Mouse (Mus musculus): ENCODE results near the gene Nr2c1. TPM values are rescaled to one million over a fixed set of nuclear protein-coding genes. Genes with fewer than 3 reads are reported as not detected.

The Nr2c1 gene
- total RNA-seq, 2 experiments from 2014 or later: 8.2 to 9.8 TPM

DNA sequence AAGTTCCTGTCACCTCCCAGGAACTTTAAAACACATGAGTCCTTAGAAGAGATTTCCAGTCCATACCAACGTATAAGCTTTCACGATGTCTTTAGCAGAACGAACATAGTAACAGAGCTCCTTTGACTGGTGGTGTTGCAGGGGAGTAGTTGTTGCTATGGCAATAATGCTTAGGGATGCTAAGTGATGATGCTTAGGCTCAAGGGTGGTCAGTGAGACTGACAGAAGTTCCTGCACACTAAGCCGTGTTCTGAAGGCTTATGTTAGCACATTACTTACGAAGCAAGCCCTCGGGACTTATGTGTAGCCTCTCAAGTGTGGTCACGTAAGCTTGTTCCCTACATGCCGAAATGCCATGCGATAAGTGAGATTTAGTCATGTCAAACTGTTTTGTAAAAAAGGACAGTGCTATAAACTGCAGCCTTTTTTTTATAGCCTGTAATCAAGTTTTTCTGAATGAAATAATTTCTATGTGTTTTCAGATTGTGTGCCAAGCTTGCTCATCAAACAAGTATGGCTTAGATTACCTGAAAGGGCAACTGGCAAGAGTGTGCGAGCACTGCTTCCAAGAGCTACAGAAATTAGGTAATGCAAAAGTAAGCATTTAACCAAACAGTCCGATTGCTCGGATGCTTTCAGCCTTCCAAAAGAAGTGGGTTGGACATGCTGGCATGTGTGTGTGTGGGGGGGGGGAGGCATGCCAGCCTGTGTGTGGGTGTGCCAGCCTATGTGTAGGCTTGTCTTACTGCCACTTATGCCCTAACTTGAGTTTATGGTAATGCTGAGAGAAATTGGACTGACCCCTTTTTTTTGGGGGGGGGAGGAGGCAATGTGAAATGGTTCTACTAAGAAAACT, 13.1 kb upstream of the Nr2c1 start:
- intact Hi-C loops (cut with DNase I): no loop called here
- no peak for DNase-seq

DNA sequence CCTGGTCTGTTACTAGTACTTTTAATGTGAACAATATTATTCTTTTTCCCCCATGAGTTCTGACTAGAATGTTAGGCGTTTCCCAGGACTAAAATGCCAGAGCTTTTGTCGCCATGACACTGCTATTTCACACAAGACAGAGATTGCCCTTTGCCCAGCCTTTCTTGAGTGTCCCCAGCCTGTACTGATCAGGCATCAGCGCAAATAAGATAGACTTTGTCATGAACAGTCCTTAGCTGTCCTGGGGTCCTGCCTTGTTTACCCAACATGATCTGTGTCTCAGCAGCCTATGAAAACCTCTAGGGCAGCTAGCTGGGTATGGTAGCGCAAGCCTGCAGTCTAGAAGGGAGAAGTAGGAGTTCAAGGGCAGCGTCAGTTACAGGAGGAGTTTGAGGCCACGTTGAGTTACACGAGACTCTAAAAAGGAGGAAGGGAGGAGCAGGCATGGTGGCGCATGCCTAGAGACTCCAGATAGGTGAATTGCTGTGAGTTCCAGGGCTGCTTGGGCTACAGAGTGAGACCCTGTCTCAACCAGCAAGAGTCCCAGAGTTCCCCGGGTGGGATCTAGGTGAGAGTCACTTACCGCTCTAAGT, 8.8 kb upstream of the Nr2c1 start:
- DNase-seq: no peak
- intact Hi-C loops (cut with DNase I): no loop called here

DNA sequence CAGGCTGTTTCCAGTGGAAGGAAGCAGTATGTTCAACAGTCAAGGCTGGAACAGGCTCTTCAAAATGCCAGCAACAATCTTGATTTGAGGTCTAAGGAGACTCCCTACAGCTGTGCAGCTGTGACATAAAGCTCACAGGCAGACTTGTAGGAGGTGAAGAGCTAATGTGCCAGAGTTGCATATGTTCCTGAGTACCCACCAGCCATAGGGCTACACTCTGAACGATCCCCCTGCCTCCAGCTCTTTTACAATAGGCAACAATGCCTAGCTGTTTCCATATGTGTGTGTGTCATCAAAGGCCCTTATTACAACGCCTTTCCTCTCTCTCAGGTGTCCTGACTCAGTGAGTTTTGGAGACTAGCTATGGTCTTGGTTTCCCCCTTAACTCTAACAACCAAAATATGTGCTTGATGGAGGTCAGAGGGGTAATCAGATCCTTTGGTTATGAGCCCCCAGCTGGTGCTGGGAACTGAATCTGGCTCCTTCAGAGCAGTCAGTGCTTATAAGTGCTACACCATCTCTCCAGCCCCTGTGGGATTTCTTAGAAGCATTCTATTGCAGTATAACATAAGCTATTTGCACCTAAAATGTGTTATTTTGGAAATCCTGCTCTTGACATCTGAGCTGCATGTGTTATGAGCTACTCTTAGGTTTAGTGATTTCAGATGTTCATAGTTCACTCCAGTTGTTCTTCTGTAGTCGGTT, 7.4 kb upstream of the Nr2c1 start:
- intact Hi-C loops (cut with DNase I): no loop called here
- no peak for DNase-seq

DNA sequence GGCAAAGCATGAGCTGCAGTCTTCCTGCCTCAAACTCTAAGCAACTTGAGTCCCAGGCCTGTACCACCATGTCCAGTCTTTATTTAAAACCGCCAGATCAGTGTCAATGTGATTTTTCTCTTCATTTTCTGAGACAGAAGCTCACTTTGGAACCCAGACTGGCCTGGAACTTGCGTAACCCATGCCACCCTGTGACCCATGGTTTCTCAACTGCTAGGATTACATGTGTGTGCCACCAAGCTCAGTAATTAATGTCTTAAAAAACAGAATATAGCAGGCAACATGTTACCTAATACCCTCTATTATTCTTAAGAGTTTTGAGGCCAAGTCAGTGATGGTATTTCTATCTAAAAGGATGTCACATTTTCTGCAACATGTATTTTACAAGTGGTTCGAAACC, 5.4 kb upstream of the Nr2c1 start:
- intact Hi-C loops (cut with DNase I): no loop called here
- DNase-seq: no peak

DNA sequence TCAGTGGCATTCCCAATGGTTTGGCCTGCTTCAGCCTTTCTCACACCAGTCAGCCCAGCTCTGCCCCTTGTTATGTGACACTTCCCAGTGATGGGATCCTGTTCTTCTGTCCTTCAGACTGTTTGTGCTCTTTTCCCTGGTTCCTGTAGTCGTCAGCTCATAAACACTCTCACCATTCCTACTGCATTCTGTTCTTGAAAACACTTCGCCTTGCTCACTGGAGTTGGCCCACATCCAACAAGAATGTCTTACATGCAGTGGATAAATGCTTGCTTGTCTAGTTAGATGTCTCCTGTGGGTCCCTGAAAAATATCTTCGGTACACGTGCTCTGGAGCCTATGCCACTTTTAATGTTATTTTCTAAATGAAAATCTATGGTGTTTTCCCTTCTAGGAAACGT, 3.2 kb upstream of the Nr2c1 start:
- DNase-seq: no peak
- intact Hi-C loops (cut with DNase I): no loop called here

DNA sequence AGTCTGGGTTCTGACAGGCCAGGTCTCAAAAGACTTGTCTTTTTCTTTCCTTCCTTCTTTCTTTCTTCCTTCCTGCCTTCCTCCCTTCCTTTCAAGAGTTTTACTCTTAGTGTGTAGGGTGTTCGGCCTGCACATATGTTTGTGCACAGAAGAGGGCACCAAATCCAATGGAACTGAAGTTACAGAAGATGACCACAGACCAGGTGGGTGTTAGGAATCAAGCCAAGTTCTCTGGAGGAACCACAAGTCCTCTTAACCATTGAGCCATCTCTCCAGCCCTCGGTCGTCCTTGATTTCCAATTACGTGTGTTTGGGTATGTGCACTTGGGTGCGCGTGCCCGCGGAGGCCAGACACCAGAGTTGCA, 450 bp upstream of the Nr2c1 start:
- intact Hi-C loops (cut with DNase I): no loop called here
- DNase-seq: no peak

DNA sequence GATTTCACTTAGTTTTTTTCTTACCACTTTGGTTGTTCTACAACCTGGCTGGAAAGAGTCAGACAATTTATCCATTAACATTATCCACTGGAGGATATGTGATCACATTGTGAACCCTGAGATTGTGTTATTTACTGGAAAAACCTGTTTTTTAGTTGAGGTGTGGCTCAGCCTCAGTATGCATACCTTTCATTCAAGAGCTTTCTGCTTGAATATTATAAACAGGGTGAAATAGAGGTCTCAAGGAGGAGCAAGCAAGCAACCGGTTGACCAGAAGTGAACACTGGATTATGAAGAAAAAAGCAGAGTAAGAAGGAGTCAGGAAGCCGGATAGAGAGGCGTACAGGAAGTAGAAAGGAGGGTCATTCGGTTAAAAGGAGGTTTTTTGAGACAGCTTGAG, 3.7 kb downstream of the Nr2c1 start:
- intact Hi-C loops (cut with DNase I): no loop called here
- DNase-seq: no peak

DNA sequence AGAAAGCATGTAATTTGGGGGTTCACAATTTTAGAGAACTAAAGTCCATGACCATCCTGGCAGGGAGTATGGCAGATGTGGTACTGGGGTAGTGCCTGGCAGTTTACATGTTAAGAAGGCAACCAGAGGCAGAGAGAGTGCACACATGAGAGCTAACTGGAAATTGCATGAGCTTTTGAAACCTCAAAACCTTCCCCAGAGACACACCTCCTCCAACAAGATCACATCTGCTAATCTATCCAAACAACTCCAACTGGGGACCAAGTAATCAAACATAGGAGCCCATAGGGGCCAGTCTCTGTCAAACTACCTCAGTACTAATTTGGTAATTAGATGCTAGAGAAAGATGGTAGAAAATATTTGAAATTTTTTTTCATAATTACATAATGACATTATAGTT, 6.0 kb downstream of the Nr2c1 start:
- intact Hi-C loops (cut with DNase I): no loop called here
- DNase-seq: no peak

DNA sequence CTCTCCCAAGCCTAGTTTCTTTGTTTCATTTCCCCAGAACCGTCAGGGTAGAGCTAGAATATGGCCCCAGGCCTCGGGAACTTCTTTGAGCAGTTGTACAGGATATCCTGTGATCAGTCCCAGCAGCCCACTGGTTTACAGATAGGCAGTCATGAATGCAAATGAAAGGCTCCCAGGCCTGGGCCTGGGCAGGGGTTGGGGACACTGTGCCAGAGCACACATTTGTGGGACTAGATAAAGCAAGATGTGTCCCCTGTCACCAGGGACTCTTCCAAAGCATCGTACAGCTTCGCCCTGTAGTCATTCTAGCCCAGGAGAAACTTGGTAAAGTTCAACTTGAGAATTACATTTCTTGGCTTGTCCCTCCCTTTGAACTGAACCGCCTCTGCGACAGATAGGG, 11.1 kb downstream of the Nr2c1 start:
- intact Hi-C loops (cut with DNase I): no loop called here
- no peak for DNase-seq

DNA sequence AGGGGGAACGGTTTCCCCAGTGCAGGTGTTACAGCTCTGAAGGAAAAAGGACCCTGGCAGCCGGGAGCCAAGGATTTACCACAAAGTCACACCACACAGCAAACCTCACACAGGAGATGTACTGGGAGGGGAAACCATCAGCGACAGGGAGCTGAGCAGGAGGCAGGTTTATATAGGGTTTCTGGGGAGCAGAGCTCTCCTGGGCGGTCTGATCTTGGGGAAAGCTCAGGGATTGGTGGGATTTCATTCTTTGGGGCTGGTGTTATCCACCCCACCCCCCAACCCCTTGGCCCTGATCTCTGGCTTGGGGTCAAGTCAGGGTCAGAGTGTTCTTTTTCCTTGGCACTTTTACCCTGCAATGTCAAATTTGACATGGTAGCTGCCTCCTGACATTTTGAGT, 11.6 kb downstream of the Nr2c1 start:
- no peak for DNase-seq
- intact Hi-C loops (cut with DNase I): no loop called here

DNA sequence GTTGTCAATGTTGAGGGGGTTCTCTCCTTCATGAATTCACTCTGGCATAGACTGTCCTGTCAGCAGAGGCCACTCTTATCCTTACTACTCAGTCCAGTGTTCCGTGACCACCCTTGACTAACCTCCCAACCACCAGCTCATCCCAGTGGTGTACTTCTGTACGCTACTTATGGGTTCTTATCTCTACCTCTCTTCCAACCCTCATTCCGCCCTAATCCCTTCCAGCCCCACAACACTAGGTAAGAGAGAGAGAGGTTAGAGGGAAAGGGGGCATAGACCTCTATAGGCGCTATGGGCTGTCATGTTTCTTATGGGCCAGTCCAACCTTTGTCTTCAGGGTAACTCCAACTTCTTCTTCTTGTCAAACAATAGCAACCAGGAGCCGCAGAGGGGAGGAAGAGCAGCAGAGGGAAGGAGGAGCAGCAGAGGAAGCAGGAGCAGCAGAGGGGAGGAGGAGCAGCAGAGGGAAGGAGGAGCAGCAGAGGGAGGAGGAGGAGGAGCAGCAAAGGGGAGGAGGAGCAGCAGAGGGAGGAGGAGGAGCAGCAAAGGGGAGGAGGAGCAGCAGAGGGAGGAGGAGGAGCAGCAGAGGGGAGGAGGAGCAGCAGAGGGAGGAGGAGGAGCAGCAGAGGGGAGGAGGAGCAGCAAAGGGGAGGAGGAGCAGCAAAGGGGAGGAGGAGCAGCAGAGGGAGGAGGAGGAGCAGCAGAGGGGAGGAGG, 13.4 kb downstream of the Nr2c1 start:
- intact Hi-C loops (cut with DNase I): no loop called here
- DNase-seq: no peak

DNA sequence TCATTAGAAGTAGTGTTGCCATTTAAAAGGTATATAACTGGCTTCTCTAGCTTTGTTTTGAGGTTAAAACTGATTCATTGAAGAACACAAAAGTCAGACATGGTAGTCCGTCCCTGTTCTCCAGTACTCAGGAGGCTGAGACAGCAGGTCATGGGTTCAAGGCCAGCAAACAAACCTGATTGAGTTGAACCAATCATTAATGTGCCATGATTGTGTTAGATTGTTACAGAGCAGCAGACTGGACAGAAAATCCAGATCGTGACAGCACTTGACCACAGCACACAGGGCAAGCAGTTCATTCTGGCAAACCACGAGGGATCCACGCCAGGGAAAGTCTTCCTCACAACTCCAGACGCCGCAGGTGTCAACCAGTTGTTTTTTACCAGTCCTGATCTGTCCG, 14.2 kb downstream of the Nr2c1 start:
- intact Hi-C loops (cut with DNase I): no loop called here
- no peak for DNase-seq

DNA sequence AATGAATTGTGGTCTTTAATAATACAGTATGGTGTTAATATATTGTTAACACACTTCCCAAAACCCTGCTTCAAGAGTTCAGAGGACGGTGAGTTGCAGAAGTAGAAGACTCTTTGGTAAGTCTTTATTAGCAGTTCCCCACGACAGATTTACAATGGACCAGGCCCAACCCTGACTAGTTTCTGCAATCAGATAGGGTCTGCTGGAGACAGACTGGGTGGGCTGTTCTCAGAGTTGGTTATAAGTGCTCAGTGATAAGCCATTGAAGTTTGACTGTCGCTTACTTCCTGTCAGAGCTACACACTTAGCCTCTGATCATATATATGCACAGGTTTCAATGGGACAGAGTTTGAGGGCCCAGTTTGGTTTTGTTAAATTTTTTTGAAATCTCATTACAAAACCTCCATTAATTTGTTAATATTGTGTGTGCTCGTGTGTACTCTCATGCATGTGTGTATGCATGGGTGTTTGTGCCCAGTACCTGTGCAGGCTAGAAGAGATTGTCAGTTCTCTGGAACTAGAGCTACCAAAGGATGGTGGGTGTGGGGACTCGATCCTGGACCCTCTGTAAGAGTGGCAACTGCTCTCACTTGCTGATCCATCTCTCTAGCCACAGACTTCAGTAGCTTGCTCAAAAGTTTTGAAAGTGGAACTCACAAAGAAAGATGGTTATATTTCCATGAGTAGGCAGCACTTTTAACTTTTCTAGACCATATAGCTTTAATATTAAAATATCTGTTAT, 16.5 kb downstream of the Nr2c1 start:
- no peak for DNase-seq
- intact Hi-C loops (cut with DNase I): no loop called here

DNA sequence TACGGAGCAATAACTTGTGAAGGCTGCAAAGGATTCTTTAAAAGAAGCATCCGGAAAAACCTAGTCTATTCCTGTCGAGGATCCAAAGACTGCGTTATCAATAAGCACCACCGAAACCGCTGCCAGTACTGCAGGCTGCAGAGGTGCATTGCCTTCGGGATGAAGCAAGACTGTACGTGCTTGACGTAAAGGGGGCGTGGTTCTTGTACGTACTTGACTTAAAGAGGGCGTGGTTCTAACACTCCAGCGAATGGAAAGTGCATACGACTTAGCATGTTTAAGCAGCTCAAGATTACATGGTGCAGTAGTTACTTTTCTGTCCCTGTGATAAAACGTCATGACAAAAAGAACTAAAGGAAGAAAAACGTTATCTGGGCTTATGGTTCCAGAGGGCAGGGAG, 17.6 kb downstream of the Nr2c1 start:
- DNase-seq: no peak
- intact Hi-C loops (cut with DNase I): no loop called here

DNA sequence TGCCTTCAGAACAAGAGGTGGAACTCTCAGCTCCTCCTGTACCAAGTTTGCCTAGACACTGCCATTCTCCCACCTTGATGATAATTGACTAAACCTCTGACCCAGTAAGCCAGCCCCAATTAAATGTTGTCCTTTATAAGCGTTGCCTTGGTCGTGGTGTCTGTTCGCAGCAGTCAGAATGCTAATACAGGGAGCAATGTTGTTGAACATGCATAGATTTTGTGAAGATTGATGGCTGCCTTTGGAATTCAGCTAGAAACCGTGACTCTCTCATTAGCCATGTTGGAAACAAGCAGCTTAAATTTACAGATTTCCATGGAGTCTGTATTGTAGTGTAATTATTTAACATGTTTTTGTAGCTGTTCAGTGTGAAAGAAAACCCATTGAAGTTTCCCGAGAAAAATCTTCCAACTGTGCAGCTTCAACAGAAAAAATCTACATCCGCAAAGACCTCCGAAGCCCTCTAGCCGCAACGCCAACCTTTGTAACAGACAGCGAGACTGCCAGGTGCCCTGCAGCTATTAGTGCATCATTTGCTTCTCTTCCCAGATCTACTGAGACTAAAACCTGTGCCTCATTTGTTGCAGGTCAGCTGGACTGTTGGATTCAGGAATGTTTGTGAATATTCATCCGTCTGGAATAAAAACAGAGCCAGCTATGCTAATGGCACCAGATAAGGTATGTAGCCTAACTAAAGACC, 19.4 kb downstream of the Nr2c1 start:
- DNase-seq: no peak
- intact Hi-C loops (cut with DNase I): no loop called here

DNA sequence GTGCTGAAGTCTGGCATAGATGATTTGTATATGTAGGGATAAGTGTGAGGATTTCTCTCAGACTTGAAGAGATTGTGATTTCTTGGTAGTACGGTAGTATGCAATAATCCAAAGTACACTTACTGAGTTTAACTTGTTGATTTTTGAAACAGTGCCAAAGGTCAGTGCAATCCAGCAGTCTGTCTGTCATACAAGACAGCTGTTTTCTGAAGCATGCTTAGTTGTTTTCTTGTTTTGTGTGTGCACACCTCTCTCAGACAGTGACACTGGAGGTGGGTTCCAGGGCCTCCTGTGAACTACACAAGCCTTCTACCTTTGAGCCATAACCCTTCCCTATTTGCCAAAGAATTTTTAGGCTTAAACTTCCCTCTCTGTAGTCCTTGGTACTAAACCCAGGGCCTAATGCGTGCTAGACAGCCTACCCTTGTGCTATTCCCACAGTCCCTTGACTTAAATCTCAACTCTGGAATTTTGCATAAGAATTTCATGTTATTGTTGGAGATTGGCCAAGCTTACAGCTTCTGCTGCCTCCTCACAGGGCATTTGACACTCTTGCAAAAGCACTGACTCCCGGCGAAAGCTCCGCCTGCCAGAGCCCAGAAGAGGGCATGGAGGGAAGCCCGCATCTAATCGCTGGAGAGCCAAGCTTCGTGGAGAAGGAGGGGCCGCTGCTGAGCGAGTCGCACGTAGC, 23.8 kb downstream of the Nr2c1 start:
- intact Hi-C loops (cut with DNase I): no loop called here
- DNase-seq: no peak

DNA sequence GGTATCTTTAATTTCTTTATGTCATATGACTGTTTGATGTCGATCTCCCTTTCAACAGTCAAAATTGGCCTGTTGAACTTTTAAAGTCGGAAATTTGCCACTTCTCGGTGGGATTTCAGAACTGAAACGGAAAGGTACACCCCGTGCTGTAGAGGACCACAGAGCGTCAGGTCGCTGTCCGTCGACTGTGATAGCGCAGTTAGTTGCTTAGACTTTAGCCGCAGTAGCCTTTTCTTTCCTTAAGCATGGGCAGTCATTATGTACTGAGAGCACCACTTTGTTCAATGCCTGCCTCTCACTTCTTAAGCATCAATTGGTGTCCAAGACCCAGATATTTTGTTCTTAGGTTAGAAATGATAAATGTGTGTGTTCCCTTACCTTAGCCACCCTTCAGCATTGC, 24.3 kb downstream of the Nr2c1 start:
- intact Hi-C loops (cut with DNase I): no loop called here
- DNase-seq: no peak

DNA sequence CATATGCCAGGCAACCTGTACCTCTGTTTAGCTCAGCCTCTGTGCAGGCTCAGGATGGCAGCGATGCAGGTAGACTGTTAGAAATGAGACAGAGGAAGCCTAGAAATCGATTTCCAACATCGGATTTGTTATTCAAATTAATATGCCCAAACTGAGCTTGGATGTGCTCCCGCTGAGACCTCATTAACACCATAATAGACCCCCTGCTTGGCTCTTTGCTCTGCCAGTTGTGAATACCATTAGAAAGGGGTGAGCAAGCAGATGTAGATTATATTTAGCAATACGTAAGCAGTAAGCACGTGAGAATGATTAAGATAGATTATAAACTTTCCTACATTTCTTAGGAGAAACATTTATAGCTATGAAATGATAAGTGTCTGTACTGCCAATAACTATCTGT, 24.9 kb downstream of the Nr2c1 start:
- intact Hi-C loops (cut with DNase I): no loop called here
- no peak for DNase-seq

DNA sequence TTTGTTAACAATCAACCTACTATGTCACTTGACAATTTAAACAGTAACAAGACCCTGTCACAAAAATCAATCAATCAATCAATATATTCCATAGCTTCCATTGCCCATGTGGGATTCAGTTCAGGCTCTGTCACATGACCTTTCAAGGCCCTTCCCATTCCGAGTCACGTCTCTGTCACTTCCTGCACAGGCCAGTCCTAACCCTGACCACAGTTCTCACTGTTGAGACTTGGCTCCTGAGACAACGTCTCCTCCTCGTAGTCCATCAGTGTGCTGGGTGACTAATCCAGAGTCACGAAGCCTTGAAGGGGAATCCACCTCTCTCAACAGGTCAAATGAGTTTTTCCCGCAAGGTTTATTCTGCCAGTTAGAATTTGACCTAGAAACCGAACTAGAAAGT, 26.8 kb downstream of the Nr2c1 start:
- intact Hi-C loops (cut with DNase I): no loop called here
- DNase-seq: no peak
